Mouse (Mus musculus) kidney, postnatal 36 days (tissue): Measurements from ENCODE around the gene Lrrc3b.

Source experiments
- DNase-seq, 2 experiments: peaks; one replicate each; pipeline ENCODE4 v3.0.0; 2021 to 2022; ENCODE audit warnings: mixed read lengths in 2 of 2

The Lrrc3b gene

DNA sequence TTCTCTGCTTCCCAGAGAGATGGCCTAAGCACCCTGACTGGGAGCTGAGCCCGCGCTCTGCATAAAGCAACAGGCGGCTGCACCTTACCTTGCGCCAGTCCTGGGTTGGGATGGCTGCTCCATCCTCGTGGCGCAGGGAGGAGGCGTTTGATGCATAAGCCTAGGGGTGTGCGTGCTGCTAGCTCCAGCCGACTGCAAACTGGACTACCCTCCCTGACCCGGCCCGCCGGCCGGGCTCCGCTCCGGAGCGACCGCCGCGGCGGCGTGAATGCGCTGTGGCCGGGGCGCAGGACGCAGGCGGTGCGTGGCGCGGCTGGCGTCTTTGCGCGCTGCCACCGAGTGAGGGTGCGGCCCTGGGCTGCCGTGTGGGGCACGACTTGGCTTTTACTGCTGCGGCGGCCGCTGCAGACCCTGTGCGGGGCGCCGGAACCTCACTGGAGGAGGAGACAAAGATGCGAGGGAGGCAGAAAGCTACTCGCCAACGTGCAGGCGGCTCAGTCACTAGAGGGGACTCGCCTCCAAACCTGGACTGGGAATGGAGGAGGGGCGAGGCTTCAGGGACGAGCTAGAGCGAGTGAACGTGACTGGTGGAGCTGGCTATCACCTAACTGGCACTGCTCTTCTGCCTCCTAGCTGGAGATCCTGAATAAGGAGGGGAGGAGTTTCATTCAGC is at the start of gene Lrrc3b:
Gene Lrrc3b, minus strand, starts transcription at position 503 of the 673 bp plus-strand sequence.
- DNase-seq, result peak; percentile 29 to 55

DNA sequence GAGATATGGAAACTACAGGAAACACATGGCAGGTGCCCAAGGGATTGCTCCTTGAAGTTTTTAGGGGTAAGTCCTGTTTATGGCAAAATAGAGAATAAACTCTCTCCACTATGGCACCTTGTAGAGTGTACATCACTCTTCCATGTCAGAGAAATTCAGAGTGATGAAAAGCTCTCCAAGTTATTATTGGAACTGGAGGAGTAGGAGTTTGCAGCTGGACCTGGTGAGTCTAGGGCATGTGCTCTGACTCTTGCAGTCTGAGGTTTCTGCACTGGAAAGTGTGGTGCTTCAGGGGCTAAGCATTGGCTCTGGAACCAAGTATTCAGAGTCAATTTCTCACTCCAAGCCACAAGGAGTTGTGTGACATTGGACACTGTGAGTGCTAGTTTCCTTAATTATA is 38.9 kb upstream of the Lrrc3b start:
- DNase-seq, result no peak

DNA sequence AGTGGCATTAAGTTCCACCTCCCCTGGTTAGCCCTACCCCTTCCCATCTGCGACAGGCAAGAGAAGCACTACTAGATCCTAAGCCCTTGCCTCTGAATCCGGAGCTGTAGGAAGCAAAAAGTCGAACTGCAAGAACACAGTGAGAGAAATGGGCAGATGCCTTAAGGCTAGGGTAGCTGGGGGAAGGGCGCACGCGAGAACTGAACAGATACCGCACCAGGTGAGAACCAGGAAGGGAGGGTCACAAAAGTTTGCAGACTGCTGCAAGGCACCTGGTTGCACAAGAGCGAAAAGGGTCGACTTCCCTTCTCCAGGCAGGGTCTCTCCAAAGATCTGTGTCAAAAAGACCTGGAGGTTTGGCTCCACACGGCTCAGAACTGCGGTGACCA is 697 bp downstream of the Lrrc3b start:
- peak in 1 of 2 experiments; percentile 5 for DNase-seq

DNA sequence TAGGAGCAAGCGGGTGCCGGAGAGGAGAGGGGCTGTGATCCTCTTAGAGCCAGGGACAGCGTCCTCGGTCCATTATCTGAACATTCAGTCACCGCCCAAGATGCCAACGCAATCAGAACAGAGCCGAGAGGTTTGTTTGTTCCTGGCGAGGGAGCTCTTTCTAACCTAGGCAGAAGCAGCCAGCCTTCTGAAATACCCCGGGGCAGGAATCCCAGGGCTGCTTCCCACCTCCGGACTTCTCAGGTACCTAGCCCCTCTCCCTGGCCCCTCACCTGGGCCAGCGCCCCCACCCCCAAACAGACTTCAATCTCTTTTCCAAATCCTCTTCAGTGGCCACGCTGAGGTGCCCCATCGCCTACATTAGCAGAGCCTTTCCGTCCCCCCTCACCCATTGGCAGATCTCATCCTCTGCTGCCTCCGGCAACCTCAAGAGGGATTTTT is 1.3 kb downstream of the Lrrc3b start:
- DNase-seq, result peak in 1 of 2 experiments; percentile 5

DNA sequence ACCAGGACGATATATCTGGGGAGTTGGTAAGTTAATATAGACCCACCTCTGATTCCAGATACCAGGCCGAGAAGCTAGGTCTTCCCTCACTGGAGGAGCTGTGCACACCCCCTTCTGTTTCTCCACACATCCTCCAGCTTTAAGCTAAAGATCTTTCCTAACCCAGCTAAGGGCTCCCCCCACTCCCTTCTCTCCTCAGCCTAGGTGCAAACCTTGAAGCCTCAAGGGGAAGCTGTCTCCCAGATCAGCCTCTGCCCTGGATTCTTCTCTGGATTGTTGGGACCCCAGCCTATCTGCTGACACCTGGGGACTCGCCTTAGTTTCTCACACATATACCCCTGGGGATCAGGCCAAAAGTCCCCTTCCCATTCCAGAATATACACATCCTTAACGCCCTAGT is 1.7 kb downstream of the Lrrc3b start:
- no peak for DNase-seq

DNA sequence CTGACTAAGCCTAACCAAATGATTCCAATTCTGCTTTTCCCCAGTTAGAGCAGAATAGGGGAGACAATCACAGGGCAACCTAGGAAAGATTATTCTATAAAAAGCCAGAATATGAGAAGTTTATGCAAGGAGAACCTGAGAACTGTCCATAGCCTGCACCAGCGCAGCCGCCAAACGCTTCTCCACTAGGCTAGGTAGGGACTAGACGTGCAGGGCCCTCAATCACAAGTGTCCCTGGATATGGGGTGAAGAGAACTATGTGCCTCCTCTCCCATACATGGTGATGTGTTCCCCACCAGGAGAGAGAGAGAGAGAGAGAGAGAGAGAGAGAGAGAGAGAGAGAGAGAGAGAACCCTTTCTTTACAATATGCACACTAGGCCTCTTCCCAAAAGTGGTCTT is 2.2 kb downstream of the Lrrc3b start:
- DNase-seq, result no peak

DNA sequence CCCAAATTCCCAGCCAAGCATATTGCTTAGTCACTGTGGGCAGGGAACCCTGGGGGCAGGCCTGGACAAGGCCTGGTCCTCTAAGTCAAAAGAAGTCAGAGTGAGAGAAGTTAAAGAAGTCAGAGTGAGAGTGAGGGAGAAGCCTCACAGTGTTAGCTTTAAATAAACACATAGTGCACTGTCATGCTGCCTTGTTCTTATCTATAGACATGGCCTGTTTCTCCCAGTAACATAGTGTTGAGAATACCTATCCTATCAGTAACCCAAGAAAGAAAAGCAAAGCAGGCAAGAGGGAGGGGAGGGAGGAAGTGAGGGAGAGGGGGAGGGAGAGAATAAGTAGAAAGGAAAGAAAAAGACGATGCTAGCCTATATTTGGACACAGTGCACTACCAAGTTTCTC is 6.4 kb downstream of the Lrrc3b start:
- no peak for DNase-seq

DNA sequence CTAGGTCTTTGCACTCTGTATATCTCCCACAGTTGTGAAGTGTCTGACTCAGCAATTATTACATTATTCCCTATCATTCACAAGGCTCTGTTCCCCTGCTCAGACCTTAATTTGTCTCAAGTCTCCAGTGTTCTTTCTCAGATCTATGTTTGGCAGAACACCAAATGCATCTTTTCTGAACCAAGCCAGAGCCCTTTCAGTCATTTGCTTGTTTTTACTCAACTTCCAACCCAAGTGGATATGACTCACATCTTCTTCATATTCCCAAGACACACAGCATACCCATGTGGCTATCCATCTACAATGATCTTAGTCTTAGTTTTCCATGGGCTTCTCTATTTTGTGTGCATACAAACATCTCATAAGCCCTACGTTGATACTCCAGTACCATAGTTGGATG is 17.2 kb downstream of the Lrrc3b start:
- DNase-seq, result no peak

DNA sequence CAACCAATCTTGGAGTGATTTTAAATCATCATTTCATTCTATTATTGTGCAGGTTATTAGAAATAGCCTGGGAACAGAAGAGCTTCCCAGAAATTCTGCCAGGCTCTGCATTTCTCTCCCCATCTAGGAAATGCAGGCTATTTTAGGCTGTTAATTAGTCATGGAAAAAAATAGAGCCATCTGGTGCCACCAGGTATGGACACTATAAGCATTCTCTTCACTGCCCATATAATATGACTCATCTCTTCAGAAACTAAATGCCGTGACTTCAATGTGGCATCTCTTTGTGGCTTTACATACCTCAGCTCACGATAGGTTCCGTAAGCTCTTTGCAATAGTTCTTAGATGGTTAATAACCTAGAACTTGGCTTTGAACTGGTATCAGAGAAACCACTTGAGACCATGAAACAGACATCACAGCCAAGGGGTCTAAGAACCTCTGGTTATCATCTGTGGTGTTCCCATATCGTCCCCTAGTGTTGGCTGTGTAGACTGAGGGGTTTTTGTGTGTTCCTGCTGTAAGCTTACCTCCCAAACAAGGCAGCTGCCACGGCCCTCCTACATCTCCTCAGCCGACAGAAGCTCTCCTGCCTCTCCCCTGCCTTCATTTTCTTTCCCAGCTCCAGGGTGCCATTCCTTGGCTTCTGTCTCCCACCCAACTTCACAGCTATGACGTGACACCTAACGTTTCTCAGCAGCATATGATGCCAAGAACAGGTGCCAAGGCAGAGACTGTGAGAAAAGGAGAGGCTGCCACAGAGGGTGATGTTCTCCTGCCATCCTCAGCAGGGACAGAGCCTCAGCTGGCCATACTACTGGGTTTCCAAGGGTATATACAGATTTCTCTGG is 27.9 kb downstream of the Lrrc3b start:
- DNase-seq, result no peak

DNA sequence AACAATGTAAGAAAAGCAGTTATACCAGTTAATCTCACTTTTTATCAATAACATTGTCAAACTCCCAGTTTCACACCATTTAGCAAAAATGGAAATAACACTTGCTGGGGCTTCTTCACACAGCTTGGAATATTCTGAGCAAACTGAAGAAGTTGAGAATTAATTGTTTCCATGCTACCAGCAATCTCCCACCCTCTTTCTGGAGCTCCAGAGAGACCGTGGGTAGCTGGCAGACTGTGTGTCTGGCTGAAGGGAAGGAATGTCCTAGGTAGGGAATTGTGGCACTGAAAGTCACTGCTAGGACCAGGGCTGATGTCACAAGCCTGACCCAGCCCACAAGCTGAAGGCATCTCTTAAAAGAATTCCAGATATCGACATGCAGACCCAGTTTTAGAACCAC is 53.3 kb downstream of the Lrrc3b start:
- DNase-seq, result no peak

DNA sequence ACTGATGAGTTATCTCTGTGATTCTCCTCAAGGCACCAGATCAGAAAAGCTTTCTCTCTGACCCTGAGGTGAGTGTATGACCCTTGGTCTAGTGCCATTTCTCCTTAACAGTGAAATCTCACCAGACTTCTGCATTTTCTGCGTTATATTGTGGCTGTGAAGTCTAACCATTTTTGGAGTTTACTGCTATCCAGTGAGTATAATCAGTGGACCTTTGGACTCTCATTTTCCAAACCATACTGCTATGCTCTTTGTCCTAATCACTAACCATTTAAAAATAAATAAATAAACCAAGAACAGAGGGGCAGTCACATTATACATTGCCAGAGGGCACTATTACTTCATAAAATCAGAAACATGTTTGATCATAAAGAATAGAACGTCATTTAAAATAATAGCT is 53.8 kb downstream of the Lrrc3b start:
- DNase-seq, result no peak

DNA sequence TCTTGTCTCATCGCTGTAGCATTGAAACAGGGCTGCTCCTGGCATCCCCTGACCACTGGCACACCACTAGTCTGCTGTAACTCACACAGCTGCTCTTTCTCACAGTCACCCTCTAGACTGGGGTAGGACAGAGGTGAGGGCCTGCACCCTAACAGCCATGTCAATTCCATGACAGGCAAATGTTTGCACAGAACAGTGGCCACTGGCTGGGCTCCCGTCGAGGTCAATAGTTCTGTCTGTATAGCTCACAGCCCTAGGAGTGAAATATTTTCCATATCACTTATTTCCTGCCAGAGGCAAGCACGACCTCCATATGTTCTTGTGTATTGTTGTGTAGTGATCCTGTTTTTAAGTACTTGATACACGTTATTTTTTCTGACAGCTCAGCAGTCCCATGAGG is 54.3 kb downstream of the Lrrc3b start:
- DNase-seq, result no peak

DNA sequence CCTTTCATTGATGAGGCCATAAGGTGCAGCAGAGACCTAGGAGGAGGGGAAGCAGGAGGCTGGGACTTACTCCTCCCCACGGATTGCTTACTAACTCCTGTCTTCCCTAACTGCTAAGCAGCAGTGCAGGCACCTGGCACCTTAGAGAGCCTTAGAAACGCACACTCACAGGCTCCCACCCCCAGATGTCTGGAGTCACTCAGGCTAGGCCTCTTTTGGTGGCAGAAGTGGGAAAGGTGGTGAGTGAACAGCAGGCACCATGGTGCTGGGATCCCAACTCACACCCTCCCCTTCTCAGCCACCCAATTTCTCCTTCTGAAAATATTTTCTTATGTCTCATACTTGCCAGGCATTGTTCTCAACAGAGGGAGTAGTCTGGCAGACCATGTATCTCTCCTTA is 55.7 kb downstream of the Lrrc3b start:
- no peak for DNase-seq

DNA sequence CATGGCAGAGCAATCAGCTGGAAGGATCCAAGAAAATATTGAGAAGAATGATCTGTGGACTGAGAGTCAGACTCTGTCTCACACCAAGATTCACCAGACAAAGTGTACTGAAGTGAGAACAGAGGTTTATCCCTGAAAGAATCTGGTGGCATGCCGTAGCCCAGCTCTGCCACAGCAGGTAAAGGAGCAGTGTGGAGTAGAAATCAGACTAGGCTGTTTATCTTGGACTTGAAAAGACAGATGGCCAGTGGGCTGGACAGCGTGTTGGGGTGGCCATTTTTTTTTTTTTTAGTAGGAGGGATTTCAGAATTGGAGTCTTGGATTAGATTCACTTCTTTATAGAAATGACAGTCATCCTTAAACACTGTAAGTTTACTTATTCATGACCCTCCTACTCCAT is 61.4 kb downstream of the Lrrc3b start:
- DNase-seq, result no peak

DNA sequence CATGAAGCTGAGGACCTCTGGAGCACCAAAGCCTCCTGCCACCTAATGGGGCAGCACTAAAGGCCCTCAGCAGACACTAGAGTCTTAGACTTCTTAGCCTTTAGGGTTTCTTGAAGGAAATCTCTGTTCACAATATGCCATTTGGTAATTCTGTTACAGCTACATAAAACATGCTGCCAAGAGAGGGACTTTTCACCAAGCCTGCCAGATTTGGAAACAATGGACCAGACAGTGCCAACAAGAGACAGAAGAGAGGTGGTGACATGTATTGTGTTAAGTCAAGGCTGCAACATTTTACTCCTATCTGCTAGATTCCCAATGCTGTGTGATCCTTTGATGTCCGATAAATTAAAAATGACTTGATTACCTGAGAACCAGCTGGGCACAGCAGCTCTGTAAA is 62.0 kb downstream of the Lrrc3b start:
- DNase-seq, result peak; percentile 4 to 15

DNA sequence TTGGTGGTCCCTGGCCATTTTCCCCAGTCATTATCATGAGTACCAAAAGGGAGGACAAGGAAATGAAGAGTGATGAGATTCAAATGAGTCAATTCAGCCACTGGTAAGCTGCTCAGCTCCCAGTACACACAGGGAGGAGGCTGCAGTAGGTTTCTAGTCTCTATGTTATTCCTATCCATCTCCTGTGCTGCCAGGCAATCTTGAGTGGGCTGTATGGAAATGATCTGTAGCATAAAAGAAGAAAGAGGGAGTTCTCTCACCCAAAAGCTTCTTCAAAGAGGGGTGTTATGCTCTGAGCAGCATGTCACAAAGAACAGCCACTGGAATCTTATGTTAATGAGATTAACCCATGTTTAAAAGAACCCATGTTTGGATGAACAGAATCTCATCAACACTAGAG is 64.5 kb downstream of the Lrrc3b start:
- DNase-seq, result no peak

DNA sequence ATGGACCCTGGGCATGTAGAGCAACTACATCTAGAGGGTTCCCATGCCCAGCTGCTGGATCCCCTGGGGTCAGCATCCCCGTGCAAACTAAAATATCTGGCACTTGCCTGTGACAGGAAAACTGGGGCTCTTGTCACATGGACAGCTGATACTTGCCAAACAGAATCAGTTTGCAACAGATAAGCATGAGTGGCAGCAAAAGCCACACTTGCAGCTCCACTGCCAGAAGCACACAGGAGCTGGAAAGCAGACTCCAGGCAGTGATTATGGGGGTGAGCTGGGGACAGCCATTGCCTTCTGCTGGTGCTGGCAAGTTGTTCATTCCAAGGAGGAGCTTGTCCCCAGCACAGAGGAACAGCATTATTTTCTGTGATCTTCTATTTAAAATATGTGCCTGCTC is 65.8 kb downstream of the Lrrc3b start:
- no peak for DNase-seq

DNA sequence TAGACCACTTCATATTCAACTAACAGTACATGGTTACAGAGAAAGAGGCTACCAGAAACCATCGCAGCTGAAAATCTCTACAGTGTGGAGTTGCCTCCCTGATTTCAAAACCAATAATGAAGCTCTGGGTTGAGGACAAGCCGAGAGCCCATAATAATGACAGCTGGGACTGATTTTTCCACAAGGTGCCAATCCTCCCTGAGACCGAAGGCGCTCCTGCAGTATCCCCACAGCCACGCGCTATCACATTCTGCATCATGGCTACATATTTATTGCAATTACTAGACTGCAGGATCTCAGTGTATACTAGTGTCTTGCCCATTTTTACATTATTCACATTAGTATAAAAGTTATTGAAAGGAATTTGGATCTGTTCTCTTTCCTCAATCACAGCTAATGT is 73.7 kb downstream of the Lrrc3b start:
- DNase-seq, result no peak

DNA sequence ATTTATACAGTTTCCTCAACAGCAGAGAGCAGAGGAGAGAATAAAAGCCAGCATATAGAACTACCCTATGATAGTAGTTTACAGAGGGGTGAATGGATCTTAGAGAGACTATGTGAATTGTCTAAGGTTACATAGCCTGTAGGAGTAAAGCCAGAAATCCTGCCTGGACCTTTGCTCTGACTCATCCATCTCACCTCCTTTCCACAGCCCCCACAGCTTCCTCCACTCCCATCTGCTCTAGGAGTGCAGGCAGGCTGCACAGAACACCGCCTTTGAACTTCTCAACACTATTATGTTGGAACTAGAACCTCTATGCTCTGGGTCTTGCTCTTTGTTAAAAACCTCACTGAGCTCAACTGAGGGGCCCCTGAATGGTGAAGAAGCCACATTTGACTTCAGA is 78.9 kb downstream of the Lrrc3b start:
- DNase-seq, result no peak

DNA sequence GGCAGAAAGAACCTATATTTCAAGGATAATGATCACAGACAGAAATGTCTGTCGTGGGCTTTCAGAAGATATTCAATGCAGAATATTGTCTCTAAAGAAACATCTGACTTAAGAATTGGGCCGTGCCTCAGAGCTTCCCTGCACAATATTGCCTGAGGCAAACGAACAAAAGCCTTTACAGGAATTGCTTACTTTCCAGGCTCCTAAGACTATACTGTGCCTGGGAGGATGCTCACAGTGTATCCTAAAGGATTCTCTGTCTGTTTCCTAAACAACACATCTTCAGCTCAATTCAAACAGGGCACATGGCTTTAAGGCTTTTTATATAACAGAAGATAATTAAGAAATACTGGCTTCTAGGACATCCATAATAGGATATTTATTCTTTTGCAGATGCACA is 79.7 kb downstream of the Lrrc3b start:
- DNase-seq, result no peak

DNA sequence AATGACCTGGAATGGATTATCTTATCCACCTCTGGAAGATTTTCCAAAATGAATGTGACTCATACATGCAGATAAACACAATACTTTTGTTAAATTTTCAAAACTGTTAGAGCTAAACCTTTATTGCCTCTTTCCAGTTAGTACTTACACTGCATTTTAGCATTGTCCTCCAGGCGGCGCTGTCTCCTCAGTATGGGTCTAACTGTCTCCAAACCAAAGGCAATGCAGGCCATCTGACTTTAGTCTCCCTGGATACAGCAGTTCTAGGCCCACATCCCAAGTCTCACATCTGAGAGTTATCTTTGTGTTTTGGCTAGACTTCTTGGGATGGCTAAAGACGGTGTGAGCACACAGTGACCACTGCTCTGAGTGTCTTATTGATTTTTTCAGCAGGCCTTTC is 83.3 kb downstream of the Lrrc3b start:
- peak; percentile 55 to 89 for DNase-seq

DNA sequence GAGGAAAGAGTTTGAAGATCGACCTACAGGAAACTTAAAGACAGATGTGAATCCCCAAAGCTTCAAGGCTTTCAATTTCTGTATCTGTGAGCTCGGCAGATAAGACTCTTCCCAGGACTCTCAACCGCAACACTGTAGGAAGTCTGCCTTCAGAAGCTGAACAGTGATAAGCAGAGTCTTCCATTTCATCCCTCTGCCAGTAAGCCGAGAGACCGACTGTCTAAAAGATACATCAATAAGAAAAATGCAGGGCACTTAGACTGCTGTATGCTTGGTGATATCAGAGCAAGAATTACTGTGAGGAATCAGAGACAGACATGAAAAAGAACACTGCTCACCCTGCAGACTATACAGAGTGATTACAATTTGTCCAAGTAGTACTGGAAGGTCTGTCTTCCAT is 84.5 kb downstream of the Lrrc3b start:
- no peak for DNase-seq

DNA sequence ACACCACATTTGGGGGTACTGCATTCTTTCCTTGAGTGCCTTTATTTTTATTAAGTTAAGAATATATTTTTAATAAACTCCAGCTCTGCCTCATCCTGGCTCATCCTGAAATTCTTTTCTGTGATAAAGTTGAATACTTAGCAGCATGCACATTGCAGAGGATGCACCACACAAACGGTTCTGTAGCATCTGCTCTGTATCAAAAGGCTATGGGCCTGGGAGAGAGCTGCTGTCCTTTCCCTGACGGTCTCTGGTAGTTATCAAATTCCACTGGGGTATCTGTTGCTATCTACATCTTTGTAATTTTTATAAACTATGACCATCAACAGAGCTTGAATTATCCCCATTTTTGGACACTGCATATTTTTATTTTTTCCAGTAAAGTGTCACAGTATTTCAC is 105.7 kb downstream of the Lrrc3b start:
- DNase-seq, result no peak

DNA sequence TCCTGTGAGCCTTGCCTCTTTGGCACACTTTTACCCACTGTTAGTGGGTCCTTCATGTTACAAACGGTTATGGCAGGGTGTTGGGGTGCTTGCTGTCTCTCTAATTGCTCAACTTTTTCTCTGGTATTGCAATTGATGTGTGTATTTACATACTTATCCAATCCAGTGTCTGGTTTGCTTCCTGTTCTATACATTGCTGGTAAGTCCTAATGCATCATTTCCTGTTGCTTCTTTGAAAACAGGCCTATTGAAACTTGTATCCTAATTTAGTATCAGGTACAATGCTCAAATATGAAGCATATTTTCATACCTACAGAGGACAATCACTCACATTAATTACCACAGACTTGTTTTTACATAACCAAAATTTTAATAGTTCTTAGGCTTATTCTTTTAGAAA is 107.4 kb downstream of the Lrrc3b start:
- DNase-seq, result no peak

DNA sequence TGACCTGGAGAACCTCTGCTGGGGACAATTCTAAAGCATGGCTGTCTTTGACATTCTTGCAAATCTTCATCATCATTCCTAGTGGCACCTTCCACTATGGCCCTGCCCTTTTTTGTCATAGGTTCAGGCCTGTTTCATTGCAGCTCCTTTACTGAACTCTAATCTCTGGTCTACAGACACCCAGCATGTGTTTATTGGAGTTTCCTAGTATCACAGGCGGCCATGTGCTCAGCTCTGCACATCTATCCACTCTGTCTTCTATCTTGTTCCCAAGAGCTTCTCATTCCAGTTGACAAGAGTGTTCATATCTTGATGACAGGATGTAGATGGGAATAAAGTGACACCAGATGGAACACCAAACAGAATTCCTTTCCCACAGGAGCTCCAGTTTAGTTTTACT is 108.6 kb downstream of the Lrrc3b start:
- no peak for DNase-seq
